Mouse (Mus musculus) lung, embryonic 16.5 days (tissue): Measurements from ENCODE around the gene Rpp25l. TPM values are rescaled to one million over a fixed set of nuclear protein-coding genes. Genes with fewer than 3 reads are reported as not detected.
A peak's percentile ranks its signal among the peaks of the same experiment; 100 is the strongest.

Source experiments
- ATAC-seq: fragments of 200-750 bp; cut with Nextera tagmentation; 2 replicates; pipeline ENCODE4 v1.8.0; 2017; ENCODE audit warnings: low read depth, mild to moderate bottlenecking, moderate library complexity
- H3K27ac ChIP-seq: fragments of 300-500 bp; sonication (generic); 2 replicates; pipeline ENCODE4 v1.5.1; 2014; ENCODE audit warnings: mild to moderate bottlenecking, control low read depth, low read length
- H3K27me3 ChIP-seq: fragments of 300-500 bp; sonication (generic); 2 replicates; pipeline ENCODE4 v1.6.1; 2014; ENCODE audit warnings: low read depth, low read length, mixed read lengths; ENCODE audit not compliant: control insufficient read depth, insufficient read depth
- H3K36me3 ChIP-seq: fragments of 300-500 bp; sonication (generic); 2 replicates; pipeline ENCODE4 v1.6.1; 2014; ENCODE audit warnings: low read length; ENCODE audit not compliant: control insufficient read depth, insufficient read depth
- H3K4me1 ChIP-seq: fragments of 300-500 bp; sonication (generic); replicated peaks from 2 replicates; pipeline ENCODE4 v1.6.1; 2014; ENCODE audit warnings: low read length, mixed read lengths; ENCODE audit not compliant: control insufficient read depth, insufficient read depth
- H3K4me2 ChIP-seq: fragments of 300-500 bp; sonication (generic); 2 replicates; pipeline ENCODE4 v1.6.1; 2014; ENCODE audit warnings: low read depth, low read length, control low read depth
- H3K4me3 ChIP-seq: fragments of 300-500 bp; sonication (generic); 2 replicates; pipeline ENCODE4 v1.5.1; 2014; ENCODE audit warnings: mild to moderate bottlenecking, low read length, control low read depth
- H3K9ac ChIP-seq: fragments of 300-500 bp; sonication (generic); 2 replicates; pipeline ENCODE4 v1.6.1; 2014; ENCODE audit warnings: low read length, control low read depth
- H3K9me3 ChIP-seq: fragments of 300-500 bp; sonication (generic); 2 replicates; pipeline ENCODE4 v1.6.1; 2016; ENCODE audit warnings: low read length; ENCODE audit not compliant: control insufficient read depth
- WGBS: fragments of 180-500 bp; shearing (Covaris S2); extraction: QIAGEN DNeasy Blood & Tissue Kit; methylation state at CpG from one replicate; pipeline ENCODE4 v1.1.7; 2014; 5-methylcytosine and 5-hydroxymethylcytosine counted together
- polyA plus RNA-seq: library from polyadenylated mRNA; unstranded; fragments of >200 nt; fragmentation: Nextera tagmentation; extraction: Ambion mirVana; gene quantifications from 2 replicates; pipeline ENCODE4 v1.2.1, GENCODE M21; 2015

The Rpp25l gene
- polyA plus RNA-seq, 1 experiment from 2014 or later, result 80.5 TPM

DNA sequence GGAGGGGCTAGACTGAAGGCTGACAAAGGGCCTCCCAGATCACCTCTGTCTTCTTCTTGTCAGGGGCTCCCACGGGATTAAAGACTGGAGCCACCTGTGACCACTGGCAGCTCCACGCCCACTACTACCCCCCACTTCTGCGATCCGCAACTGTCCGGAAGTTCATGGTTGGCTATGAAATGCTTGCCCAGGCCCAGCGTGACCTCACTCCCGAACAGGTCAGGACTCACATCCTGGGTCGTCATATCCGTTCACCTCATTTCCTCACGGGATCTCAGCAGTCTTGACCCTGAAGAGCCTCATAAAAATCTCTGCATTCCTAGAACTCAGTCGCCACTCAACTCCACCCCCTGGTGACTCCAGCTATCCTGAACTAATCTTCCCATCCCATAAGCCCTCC is 44.7 kb upstream of the Rpp25l start:
- 78% methylated on average over 11 of the region's 11 CpGs for WGBS

GRCm38 (mm10) chr4:41757321-41757720 is 44.0 kb upstream of the Rpp25l start:
- ATAC-seq, result no peak

More for the DNA sequence above, 44.7 kb upstream of the Rpp25l start:
- Histone ChIP-seq H3K27me3 (no peaks in the 10 kb centered on the region), H3K27ac (no peak overlapping the region), H3K4me2 (no peak overlapping the region), H3K4me1 (peaks cover 38% of the 10 kb centered on the region), H3K4me3 (no peak overlapping the region), H3K9ac (no peak overlapping the region), H3K9me3 (no peaks in the 10 kb centered on the region), H3K36me3 (no peaks in the 10 kb centered on the region)
- no peak for ATAC-seq

GRCm38 (mm10) chr4:41756440-41756839 is 43.1 kb upstream of the Rpp25l start:
- peaks cover 26% of the 10 kb centered on the region for H3K4me1 ChIP-seq
- peak overlapping the region; percentile 95; the same call in 1 of the 2 replicates for H3K27ac ChIP-seq
- ATAC-seq, result no peak
- H3K4me2 ChIP-seq, result peak overlapping the region; percentile 93
- 70% methylated on average over 8 of the region's 8 CpGs for WGBS
- H3K9ac ChIP-seq, result peak overlapping the region; percentile 86
- H3K4me3 ChIP-seq, result peak overlapping the region; percentile 79
- no peaks in the 10 kb centered on the region for H3K27me3 ChIP-seq
- H3K9me3 ChIP-seq, result no peaks in the 10 kb centered on the region
- H3K36me3 ChIP-seq, result no peaks in the 10 kb centered on the region

More at GRCm38 (mm10) chr4:41757321-41757720, 44.0 kb upstream of the Rpp25l start:
- 90% methylated on average over 13 of the region's 13 CpGs for WGBS
- H3K27me3 ChIP-seq, result no peaks in the 10 kb centered on the region
- H3K9ac ChIP-seq, result no peak overlapping the region
- no peak overlapping the region for H3K27ac ChIP-seq
- H3K4me2 ChIP-seq, result no peak overlapping the region
- H3K36me3 ChIP-seq, result no peaks in the 10 kb centered on the region
- H3K9me3 ChIP-seq, result no peaks in the 10 kb centered on the region
- no peak overlapping the region for H3K4me3 ChIP-seq
- peaks cover 33% of the 10 kb centered on the region for H3K4me1 ChIP-seq

DNA sequence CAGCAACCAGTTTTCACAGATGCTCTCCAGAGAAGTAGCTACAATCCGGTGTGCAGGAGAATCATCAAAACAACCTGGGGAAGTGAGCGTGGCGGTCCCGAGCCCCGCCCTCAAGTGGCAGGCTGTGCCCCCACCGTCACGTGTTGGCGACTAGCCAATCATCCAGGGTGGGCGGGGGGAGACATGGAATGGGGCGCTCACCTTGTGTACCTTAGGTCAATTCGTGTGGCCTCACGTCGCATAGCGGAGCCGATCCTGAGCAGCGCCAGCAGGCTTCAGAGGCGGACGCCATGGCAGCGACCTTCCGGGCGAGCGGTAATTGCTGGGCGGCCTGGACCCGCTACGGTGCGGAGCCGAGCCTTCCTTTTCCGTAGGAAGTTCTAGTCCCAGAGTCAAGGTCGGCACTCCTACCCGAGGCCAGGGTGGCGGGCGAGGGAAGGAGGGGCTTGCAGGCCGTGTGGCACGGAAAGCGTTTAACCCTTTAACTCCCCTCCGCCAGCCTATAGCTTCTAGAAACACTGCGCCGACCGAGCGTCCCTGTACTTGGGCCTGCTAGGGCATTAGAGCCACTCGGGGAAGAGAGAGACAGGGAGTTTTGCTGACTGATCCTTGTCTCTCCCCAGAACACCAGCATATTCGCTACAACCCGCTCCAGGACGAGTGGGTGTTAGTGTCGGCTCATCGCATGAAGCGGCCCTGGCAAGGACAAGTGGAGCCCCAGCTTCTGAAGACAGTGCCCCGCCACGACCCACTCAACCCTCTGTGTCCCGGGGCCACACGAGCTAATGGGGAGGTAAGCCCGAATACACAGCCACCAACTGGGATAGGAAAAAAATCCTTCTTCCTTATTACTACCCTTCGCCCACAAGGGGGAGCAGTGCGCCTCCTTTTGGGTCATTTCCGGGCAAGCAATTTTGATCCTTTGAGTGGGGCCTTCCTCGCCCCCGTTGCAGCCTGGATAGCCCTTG is 42.3 kb upstream of the Rpp25l start, which contains the start of gene Sigmar1:
Gene Sigmar1 (minus strand): TSS at position 820 of the 968 bp plus-strand sequence.
- Histone ChIP-seq H3K4me2 (peak within 1 kb of the TSS; percentile 93), H3K4me3 (peak within 1 kb of the TSS; percentile 79), H3K36me3 (no peaks in the 10 kb centered on the region), H3K9ac (peak within 1 kb of the TSS; percentile 86), H3K27ac (peak within 1 kb of the TSS; percentile 95), H3K27me3 (no peaks in the 10 kb centered on the region), H3K4me1 (peaks cover 18% of the 10 kb centered on the region), H3K9me3 (no peaks in the 10 kb centered on the region)
- WGBS, result under 1% methylated on average over 57 of the region's 57 CpGs
- ATAC-seq, result peak; percentile 71

DNA sequence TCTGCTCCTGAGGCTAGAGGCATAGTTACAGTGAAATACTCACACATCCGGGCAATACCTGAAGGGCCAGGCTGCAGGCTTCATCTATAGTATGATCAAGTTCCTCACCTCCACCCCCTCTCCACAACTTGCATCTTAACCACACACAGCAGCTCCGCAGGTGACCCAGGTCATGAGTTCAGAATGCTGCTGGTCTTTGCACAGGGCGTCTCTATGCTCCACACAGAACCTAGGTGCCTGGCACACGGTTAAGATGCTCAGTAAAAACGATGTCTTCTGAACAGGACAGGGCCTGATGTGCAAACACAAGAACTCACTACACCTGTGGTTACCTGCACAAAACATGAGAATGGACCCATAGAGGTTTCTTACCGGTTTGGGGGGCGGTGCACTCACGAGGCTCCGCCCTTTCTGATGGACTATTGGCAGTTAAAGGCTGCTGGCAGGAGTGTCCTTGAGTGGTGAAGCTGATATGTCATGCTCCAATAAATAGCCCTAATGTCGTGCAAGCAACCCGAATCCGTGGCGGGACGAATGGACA is 41.5 kb upstream of the Rpp25l start, which contains the start of gene Galt:
Gene Galt (plus strand): TSS at position 432 of the 541 bp plus-strand sequence.
- no peaks in the 10 kb centered on the region for H3K9me3 ChIP-seq
- WGBS, result 12% methylated on average over 14 of the region's 14 CpGs
- peak within 1 kb of the TSS; percentile 86 for H3K9ac ChIP-seq
- H3K4me1 ChIP-seq, result peaks cover 18% of the 10 kb centered on the region
- H3K27me3 ChIP-seq, result no peaks in the 10 kb centered on the region
- peak within 1 kb of the TSS; percentile 79 for H3K4me3 ChIP-seq
- H3K27ac ChIP-seq, result peak within 1 kb of the TSS; percentile 95
- no peaks in the 10 kb centered on the region for H3K36me3 ChIP-seq
- peak; percentile 48 for ATAC-seq
- H3K4me2 ChIP-seq, result peak within 1 kb of the TSS; percentile 93

DNA sequence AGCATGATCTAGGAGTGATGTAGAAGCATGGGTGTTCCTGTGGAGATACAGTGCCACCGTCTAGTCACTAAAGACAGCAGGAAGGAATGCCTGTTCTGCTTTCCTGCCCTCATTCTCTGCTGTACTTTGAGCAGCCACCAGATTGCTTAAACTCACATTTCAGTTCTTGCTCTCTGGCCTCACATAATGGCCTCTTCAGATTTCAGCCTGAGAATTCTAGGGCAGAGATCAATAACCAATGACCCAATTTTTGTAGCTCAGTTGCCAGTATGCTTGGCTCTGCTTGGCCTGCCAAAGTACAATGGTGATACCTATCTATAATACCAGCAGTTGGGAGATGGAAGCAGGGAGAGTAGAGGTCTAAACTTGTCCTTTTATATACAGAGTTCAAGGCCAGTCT is 31.7 kb upstream of the Rpp25l start:
- Histone ChIP-seq H3K27me3 (no peaks in the 10 kb centered on the region), H3K4me3 (no peak overlapping the region), H3K4me1 (peaks cover 6% of the 10 kb centered on the region), H3K36me3 (no peaks in the 10 kb centered on the region), H3K9ac (no peak overlapping the region), H3K4me2 (no peak overlapping the region), H3K9me3 (no peaks in the 10 kb centered on the region), H3K27ac (no peak overlapping the region)
- 65% methylated on average over 1 of the region's 1 CpGs for WGBS
- no peak for ATAC-seq

DNA sequence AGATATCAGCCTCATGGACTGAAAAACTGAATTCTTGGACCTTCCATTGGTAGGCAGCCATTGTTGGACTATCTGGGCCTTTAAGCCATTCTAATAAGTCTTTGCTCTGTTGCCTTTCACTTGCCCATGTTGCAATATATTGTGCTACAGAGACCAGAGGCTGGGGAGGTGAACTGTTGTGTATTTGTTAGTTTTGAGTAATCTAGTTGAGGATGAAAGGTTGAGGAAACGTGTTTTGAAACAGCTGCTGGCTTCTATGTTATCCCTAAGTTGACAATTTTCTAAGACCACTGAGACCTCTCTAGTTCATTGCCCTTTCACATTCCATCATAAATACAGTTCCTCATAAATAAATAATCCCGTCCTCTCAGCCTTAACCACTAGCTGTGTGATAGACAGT is 30.8 kb upstream of the Rpp25l start:
- Histone ChIP-seq H3K9me3 (no peaks in the 10 kb centered on the region), H3K4me2 (no peak overlapping the region), H3K27me3 (no peaks in the 10 kb centered on the region), H3K36me3 (peaks cover under 1% of the 10 kb centered on the region), H3K4me3 (no peak overlapping the region), H3K9ac (no peak overlapping the region), H3K27ac (no peak overlapping the region), H3K4me1 (peaks cover 12% of the 10 kb centered on the region)
- WGBS, result 59% methylated on average over 2 of the region's 2 CpGs
- no peak for ATAC-seq

DNA sequence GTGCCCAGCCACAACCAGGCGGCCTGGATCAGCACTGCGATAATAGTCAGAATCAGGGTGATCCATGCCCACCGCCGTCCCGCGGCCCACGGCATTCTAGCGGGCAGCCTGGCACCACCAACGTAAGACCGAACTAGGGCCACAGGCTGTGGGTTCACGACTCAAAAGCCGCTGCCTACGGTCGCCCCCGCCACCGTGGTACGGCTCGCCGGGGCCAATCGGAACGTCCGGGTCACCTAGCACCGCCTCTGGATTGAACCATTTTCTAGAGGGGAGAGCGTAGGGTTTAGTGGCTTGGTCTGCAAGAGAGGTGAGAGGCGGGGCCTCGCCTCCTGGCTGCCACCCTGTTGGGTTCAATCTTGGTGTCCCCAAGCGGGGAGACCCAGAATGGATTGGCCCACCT is 27.8 kb upstream of the Rpp25l start:
- Histone ChIP-seq H3K27me3 (no peaks in the 10 kb centered on the region), H3K9ac (peak overlapping the region; percentile 76), H3K9me3 (no peaks in the 10 kb centered on the region), H3K27ac (peak overlapping the region; percentile 86), H3K36me3 (peaks cover 5% of the 10 kb centered on the region), H3K4me3 (peak overlapping the region; percentile 76), H3K4me2 (peak overlapping the region; percentile 92), H3K4me1 (peaks cover 12% of the 10 kb centered on the region)
- ATAC-seq, result peak; percentile 97
- under 1% methylated on average over 27 of the region's 27 CpGs for WGBS
